Mouse (Mus musculus) colon, adult 2 months (tissue): ENCODE results near the gene Olfr1284. TPM values are rescaled to one million over a fixed set of nuclear protein-coding genes. Genes with fewer than 3 reads are reported as not detected.

ENCODE experiments used
- polyA plus RNA-seq: library from polyadenylated mRNA; depleted of rRNA; stranded (reverse); fragments of >200 nt; gene quantifications from 2 replicates; pipeline ENCODE4 v1.2.3, GENCODE M21; 2012; rRNA removed

The Olfr1284 gene
- polyA plus RNA-seq = not detected in 2 replicates

GRCm38 (mm10) chr2:111375222-111375621, at the start of gene Olfr1284:
Gene Olfr1284, plus strand, starts transcription at chr2:111375522.

GRCm38 (mm10) chr2:111326220-111326619, 49.1 kb upstream of the Olfr1284 start, which contains the start of gene Olfr1281:
Gene Olfr1281, plus strand, starts transcription at chr2:111326520.

GRCm38 (mm10) chr2:111335976-111336375, 39.3 kb upstream of the Olfr1284 start, which contains the start of gene Olfr1282:
Gene Olfr1282, minus strand, starts transcription at chr2:111336076.

GRCm38 (mm10) chr2:111366490-111366889, 8.8 kb upstream of the Olfr1284 start, which contains the start of gene Olfr1283:
Gene Olfr1283, plus strand, starts transcription at chr2:111366790.

GRCm38 (mm10) chr2:111422931-111423330, 47.6 kb downstream of the Olfr1284 start, which contains the start of gene Olfr1286:
Gene Olfr1286, minus strand, starts transcription at chr2:111423115.

Other genes with a start within 250 kb of the Olfr1284 start
- not detected in 2 replicates for gene Gm15130, start 222.6 kb upstream of the Olfr1284 start, polyA plus RNA-seq
- not detected in 2 replicates for gene 4930430A15Rik, start 145.9 kb upstream of the Olfr1284 start, polyA plus RNA-seq
- not detected in 2 replicates for gene Olfr1275, start 140.2 kb upstream of the Olfr1284 start, polyA plus RNA-seq
- not detected in 2 replicates for gene Olfr1276, start 121.0 kb upstream of the Olfr1284 start, polyA plus RNA-seq
- gene Olfr1277, start 101.4 kb upstream of the Olfr1284 start, polyA plus RNA-seq = not detected in 2 replicates
- not detected in 2 replicates for gene Olfr1278, start 85.4 kb upstream of the Olfr1284 start, polyA plus RNA-seq
- gene Olfr1279, start 74.9 kb upstream of the Olfr1284 start, polyA plus RNA-seq = not detected in 2 replicates
- gene Olfr1280, start 61.5 kb upstream of the Olfr1284 start, polyA plus RNA-seq = not detected in 2 replicates
- not detected in 2 replicates for gene Olfr1281, start 49.0 kb upstream of the Olfr1284 start, polyA plus RNA-seq
- not detected in 2 replicates for gene Olfr1282, start 39.4 kb upstream of the Olfr1284 start, polyA plus RNA-seq
- not detected in 2 replicates for gene Olfr1283, start 8.7 kb upstream of the Olfr1284 start, polyA plus RNA-seq
- not detected in 2 replicates for gene Olfr1286, start 47.6 kb downstream of the Olfr1284 start, polyA plus RNA-seq
- gene Olfr1287, start 73.6 kb downstream of the Olfr1284 start, polyA plus RNA-seq = not detected in 2 replicates
- not detected in 2 replicates for gene Olfr1288, start 98.6 kb downstream of the Olfr1284 start, polyA plus RNA-seq
- not detected in 2 replicates for gene Olfr1289, start 105.3 kb downstream of the Olfr1284 start, polyA plus RNA-seq
- gene Olfr1290, start 118.3 kb downstream of the Olfr1284 start, polyA plus RNA-seq = not detected in 2 replicates
- not detected in 2 replicates for gene Olfr1291-ps1, start 121.7 kb downstream of the Olfr1284 start, polyA plus RNA-seq
- not detected in 2 replicates for gene Olfr1293-ps, start 149.7 kb downstream of the Olfr1284 start, polyA plus RNA-seq
- not detected in 2 replicates for gene Olfr1294, start 164.8 kb downstream of the Olfr1284 start, polyA plus RNA-seq
- gene Olfr1295, start 194.2 kb downstream of the Olfr1284 start, polyA plus RNA-seq = not detected in 2 replicates